Mouse (Mus musculus) large intestine, adult 2 months (tissue): ENCODE measurements around the gene Slc9a9. TPM values are rescaled to one million over a fixed set of nuclear protein-coding genes. Genes with fewer than 3 reads are reported as not detected.

Source experiments
- DNase-seq: peaks from one replicate; pipeline ENCODE4 v3.0.0-alpha.2; 2012; ENCODE audit warnings: low read depth, low spot score
- WGBS: fragments of 180-500 bp; shearing (Covaris S2); methylation state at CpG from one replicate; pipeline ENCODE4 v1.1.7; 2018; 5-methylcytosine and 5-hydroxymethylcytosine counted together
- polyA plus RNA-seq: library from polyadenylated mRNA; depleted of rRNA; stranded (reverse); fragments of >200 nt; gene quantifications from 2 replicates; pipeline ENCODE4 v1.2.3, GENCODE M21; 2012

Slc9a9 gene
- polyA plus RNA-seq, 1 experiment, result 1.5 TPM

- DNase-seq, result no peak
- WGBS, result 85% methylated on average over 2 of the region's 2 CpGs
These were observed 121.3 kb downstream of the Slc9a9 start for GRCm38 (mm10) chr9:94790966-94791365.

- no peak for DNase-seq
These were observed 133.4 kb downstream of the Slc9a9 start for GRCm38 (mm10) chr9:94803073-94803472.

DNA sequence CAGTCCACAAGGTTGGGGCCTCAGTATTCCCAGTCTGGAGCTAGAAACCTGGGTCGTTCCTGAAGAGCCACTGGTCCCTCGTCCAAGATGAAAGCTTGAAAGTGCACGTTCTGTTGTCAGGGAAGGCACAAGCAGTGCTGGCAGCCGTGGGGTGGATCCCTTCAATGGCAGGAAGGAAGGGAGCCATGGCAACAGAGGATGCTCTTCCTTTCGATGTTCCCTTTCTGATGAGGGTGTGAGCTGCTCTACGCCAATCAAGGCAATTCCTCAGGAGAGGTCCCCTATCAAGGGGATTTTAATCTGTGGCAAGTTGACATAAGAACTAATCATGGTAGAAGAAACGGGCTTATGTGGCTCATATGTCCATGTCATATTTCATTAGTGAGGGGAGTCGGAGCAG lies 135.8 kb downstream of the Slc9a9 start:
- DNase-seq, result no peak
- WGBS, result 65% methylated on average over 8 of the region's 8 CpGs

- no peak for DNase-seq
- 63% methylated on average over 5 of the region's 5 CpGs for WGBS
These were observed 145.8 kb downstream of the Slc9a9 start for GRCm38 (mm10) chr9:94815518-94815917.

- 38% methylated on average over 1 of the region's 1 CpGs for WGBS
- no peak for DNase-seq
These were observed 151.6 kb downstream of the Slc9a9 start for GRCm38 (mm10) chr9:94821268-94821667.

GRCm38 (mm10) chr9:94833836-94834235 lies 164.1 kb downstream of the Slc9a9 start:
- WGBS, result 59% methylated on average over 1 of the region's 1 CpGs
- no peak for DNase-seq

- WGBS, result 90% methylated on average over 15 of the region's 15 CpGs
- no peak for DNase-seq
These were observed 167.7 kb downstream of the Slc9a9 start for GRCm38 (mm10) chr9:94837384-94837783.

DNA sequence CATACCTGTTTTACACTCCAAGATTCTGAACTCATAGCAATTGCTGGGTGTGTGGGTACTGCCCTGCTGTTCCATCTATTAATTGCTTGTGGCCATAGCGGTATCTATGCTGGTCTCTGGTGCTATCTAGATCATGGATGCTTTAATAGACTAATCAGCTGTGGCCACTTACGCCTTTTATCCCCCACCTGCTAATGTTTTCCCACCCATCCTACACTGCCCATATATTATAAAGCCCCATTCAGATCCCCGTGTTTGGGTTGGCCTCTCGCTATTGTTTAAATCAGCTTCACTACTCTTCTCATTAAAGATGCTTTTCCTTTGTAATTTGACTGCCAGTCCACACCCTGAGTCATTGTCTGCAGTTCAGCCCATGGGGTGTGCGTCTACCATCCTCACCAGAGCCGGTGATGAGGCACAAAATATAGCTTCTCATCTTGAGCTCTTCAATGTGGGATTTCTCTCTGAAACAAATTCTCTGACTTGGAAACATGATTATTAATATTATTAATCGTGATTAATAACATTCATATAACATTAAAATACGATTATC lies 168.8 kb downstream of the Slc9a9 start:
- DNase-seq, result no peak
- 80% methylated on average over 8 of the region's 8 CpGs for WGBS

- DNase-seq, result no peak
- 88% methylated on average over 11 of the region's 11 CpGs for WGBS
These were observed 169.5 kb downstream of the Slc9a9 start for GRCm38 (mm10) chr9:94839204-94839603.

- WGBS, result 28% methylated on average over 5 of the region's 5 CpGs
- no peak for DNase-seq
These were observed 170.7 kb downstream of the Slc9a9 start for GRCm38 (mm10) chr9:94840398-94840797.

DNA sequence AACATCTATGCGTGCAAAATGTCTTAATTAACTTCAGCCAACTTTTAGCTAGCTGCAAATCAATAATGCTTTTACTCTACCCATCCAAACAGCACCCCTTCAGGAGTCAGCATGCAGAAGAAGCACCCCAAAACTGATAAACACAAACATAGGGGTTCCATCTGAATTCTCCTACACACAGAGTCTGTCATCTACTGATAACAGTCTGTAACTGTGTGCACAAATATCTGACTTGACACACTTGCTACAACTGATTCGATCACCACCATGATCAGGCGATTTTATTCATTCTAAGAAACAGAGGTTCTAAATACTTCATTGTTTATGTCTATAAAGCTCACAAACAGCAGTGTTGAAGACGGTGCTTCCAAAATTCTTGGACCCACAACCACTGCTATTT lies 171.3 kb downstream of the Slc9a9 start:
- DNase-seq, result no peak
- 61% methylated on average over 4 of the region's 4 CpGs for WGBS

GRCm38 (mm10) chr9:94844176-94844575 lies 174.5 kb downstream of the Slc9a9 start:
- 78% methylated on average over 3 of the region's 3 CpGs for WGBS
- DNase-seq, result no peak

DNA sequence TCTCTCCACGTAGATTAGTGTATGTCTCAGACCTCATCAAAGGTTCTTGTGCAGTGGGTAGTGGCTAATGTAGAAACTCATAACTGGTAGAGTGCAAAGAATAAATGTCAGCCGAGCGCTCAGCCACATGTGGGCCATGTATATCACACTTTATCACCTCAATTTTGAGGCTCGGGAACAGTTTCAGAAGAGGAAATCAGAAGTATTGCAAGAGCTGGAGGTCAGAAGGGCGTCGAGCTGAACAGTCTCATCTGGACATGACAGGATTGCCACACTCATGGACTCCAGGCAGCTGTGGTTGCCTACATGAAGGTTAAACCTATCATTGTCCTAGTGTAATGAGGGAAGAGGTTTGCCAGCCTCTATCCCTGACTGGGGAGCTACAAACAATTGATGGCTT lies 177.9 kb downstream of the Slc9a9 start:
- 91% methylated on average over 6 of the region's 6 CpGs for WGBS
- DNase-seq, result no peak

DNA sequence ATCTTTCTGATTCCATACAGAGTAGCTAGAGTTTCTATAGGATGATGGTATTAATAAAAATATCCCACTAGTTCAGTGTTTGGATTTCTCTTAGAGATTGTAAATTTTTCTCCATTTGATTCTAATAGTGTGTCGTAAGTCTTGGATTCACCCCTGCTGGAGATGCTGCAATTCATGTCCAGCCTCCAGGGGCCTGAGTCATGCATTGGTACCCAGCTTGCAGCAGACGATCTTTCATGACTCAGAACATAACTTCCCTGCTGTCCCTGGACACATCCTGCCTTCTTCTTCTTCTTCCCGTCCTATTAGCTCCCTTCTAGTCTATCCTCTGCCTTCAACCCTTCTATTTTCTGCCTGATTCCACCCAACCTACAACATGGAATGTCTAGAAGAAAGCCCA lies 181.8 kb downstream of the Slc9a9 start:
- WGBS, result 51% methylated on average over 3 of the region's 3 CpGs
- no peak for DNase-seq

DNA sequence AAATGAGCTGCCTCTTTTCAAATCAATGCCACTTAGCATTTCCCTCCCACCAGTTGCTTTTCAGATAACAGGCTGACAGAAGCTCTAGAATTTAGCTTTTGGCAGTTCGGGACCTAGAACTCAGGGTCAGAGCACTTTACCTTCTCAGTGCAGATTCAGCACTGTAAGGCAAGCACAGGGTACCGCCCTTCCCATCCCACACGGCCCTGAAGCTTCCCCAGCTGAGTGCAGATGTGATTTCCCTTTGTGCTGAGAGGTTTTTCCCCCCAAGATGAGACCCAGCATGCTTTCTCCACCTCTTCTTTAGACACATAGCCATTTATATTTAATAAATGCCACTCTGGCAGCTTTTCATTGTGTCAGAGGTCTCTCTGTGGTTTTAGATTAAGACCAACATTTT lies 186.4 kb downstream of the Slc9a9 start:
- 57% methylated on average over 3 of the region's 3 CpGs for WGBS

DNA sequence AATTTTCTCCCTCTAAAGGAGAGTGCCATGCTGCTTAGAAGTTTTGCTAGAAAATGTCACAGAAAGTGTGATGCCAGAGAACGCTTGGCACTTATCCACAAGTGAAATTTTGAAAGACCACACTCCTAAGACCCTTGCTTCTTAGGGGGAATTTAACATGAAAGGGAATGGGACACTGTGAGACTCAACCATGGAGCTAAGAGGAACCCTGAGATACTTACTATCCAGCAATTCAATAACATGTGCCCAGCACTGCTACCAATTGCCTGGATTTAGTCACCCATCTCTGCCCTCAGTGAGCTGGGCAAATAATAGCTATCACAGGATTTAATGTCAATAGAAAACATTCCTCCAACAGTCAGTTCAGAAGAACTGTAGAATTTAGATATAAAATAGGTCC lies 198.8 kb downstream of the Slc9a9 start:
- no peak for DNase-seq
- 35% methylated on average over 1 of the region's 1 CpGs for WGBS

More for the DNA sequence above, 186.4 kb downstream of the Slc9a9 start:
- DNase-seq, result no peak

- no peak for DNase-seq
- WGBS, result 70% methylated on average over 4 of the region's 4 CpGs
These were observed 199.5 kb downstream of the Slc9a9 start for GRCm38 (mm10) chr9:94869023-94869799.

- no peak for DNase-seq
- WGBS, result 94% methylated on average over 3 of the region's 3 CpGs
These were observed 212.8 kb downstream of the Slc9a9 start for GRCm38 (mm10) chr9:94882517-94882916.

DNA sequence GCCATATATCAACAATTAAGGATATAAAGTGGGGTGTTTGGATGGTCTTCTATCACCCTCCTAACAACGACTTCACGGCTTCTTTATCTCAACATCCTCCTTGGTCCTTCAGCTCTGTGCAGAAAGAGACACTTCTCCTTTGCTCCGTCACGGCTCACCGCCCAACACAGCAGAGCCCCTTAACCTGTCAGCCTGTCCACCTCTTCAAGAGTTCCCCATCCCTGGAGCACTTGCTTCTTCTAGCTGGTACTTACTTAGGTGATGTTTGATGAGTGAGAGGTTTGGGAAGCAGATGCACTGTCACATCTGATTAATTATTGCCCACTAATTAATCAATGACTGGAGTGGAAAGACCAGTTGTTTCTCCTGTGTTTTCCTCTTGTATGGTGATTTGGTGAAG lies 213.7 kb downstream of the Slc9a9 start:
- 80% methylated on average over 5 of the region's 5 CpGs for WGBS
- no peak for DNase-seq

DNA sequence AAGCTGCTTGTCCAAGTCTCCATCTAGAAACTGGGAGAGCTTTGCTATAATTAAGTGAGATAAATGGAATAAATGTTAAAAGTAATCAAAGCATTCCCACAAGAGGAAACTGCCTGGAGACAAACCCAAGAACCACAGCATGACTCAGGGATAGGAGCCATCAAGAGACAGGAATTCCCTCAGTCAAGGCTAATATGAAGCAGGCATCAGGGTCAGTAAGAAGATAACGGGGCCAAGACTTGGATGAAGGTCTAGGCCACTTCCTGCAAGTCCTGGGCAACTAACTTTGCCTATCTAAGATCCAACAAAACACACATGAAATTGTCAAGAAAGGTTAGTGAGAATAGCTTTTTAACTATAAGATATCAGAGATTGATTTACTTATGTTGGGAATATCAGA lies 215.4 kb downstream of the Slc9a9 start:
- 72% methylated on average over 1 of the region's 1 CpGs for WGBS
- no peak for DNase-seq

DNA sequence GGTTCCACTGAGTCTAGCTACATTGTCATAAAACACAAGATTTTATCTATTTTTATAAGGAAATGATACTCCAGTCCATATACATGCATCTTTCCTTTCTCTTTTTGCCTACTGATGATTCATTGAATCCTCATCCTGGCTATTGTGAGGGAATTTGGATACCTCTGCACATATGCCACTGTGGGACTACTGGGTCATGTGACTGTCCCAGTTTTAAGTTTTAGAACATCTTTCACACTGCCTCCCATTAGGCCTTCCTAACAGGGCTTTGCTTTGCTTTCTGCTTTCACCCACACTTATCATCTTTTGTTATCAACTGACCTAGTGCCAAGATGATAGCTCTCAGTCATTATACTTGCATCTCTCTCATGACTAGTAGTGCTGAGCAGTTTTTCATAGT lies 219.9 kb downstream of the Slc9a9 start:
- DNase-seq, result no peak

DNA sequence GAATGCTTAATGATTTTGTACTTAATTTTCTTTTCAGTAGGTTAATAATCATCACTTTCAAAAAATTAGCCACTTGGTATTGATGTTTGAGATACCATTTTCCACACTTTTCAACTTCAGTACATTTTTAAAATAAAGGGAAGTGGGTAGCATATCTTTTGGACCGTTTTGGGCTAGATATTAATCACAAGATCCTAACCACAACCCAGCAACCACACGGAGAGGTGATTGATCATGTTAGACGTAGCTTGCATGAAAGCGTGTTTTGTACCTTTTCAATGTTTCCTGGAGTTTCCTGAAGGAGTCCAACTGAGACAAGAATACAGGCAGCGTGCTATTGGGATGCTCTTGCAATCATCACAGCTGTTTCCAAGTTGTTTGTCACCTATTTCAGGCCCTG lies 226.2 kb downstream of the Slc9a9 start:
- no peak for DNase-seq
- WGBS, result 76% methylated on average over 5 of the region's 5 CpGs
